ENCODE assay signal across 12 mouse cellular contexts in the genomic region with DNA sequence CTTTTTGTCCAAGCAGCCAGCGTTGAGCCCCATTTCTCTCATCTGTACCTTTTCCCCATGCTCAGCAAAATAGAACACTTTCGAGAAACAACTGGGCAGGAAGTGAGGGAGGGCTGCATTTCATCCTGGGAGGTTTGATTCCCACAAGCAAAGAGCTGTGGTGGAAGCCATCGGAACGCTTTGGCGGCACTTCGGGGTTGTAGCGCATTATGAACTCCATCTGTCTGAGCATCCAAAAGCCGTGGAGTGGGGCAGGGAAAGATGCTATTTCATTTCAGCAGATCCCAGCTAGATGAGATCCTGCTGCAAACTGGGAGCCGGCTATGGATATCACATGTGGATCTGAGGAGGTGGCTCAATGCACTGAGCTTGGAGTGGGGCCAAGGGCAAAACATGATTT.
"Had no signal": no experiment of that assay in that cellular context is flagged by ENCODE, and none has a peak within 500 bp of the region (broad histone marks: within the 10 kb centered on the region; RNA-seq: fewer than 3 reads in every experiment).

No protein-coding gene starts in this region.

- H3K27me3 ChIP-seq: limb, embryonic 13.5 days; liver, embryonic 12.5 days; neural tube, embryonic 15.5 days had no signal

- H3K9ac ChIP-seq: limb, embryonic 13.5 days; liver, embryonic 12.5 days; lung, embryonic 14.5 days; neural tube, embryonic 15.5 days had no signal

- H3K4me3 ChIP-seq: limb, embryonic 13.5 days; liver, embryonic 12.5 days; midbrain, embryonic 10.5 days; myocyte; neural tube, embryonic 15.5 days had no signal

- DNase-seq: kidney, adult 18-20 months; lung, embryonic 14.5 days; lung, postnatal 10 days; lung, postnatal 4 days; midbrain, embryonic 14.5 days; thymus, adult 18-20 months; thymus, postnatal 14 days had no signal

- H3K36me3 ChIP-seq: limb, embryonic 13.5 days; liver, embryonic 12.5 days; midbrain, embryonic 10.5 days; neural tube, embryonic 15.5 days had no signal

- H3K4me2 ChIP-seq: limb, embryonic 13.5 days; liver, embryonic 12.5 days; lung, embryonic 14.5 days; neural tube, embryonic 15.5 days had no signal

- H3K4me1 ChIP-seq: liver, embryonic 12.5 days; neural tube, embryonic 15.5 days had no signal

- H3K27ac ChIP-seq: limb, embryonic 13.5 days; liver, embryonic 12.5 days; midbrain, embryonic 10.5 days; neural tube, embryonic 15.5 days had no signal

- ATAC-seq: liver, embryonic 12.5 days had no signal

- H3K9me3 ChIP-seq: limb, embryonic 13.5 days; liver, embryonic 12.5 days; midbrain, embryonic 10.5 days; neural tube, embryonic 15.5 days had no signal
